Mouse (Mus musculus) neural tube, embryonic 14.5 days (tissue): ENCODE measurements around the gene Gsdma3. TPM values are rescaled to one million over a fixed set of nuclear protein-coding genes. Genes with fewer than 3 reads are reported as not detected.
"Not testable (repeated sequence)": the region's sequence is repeated elsewhere in the genome, so short reads cannot be mapped to it uniquely, and the experiment has no call there.

Source experiments
- ATAC-seq: fragments of 200-750 bp; cut with Nextera tagmentation; 2 replicates; pipeline ENCODE4 v1.8.0; 2017; ENCODE audit warnings: low read depth, mild to moderate bottlenecking, moderate TSS enrichment, moderate library complexity
- H3K27ac ChIP-seq: fragments of 300-500 bp; sonication (generic); 2 replicates; pipeline ENCODE4 v1.5.1; 2014; ENCODE audit warnings: low read depth, mild to moderate bottlenecking, control low read depth, low read length, moderate library complexity, mixed read lengths
- H3K27me3 ChIP-seq: fragments of 300-500 bp; sonication (generic); 2 replicates; pipeline ENCODE4 v1.6.1; 2014; ENCODE audit warnings: low read length; ENCODE audit not compliant: control insufficient read depth, insufficient read depth
- H3K36me3 ChIP-seq: fragments of 300-500 bp; sonication (generic); 2 replicates; pipeline ENCODE4 v1.6.1; 2014; ENCODE audit warnings: low read length, mixed read lengths; ENCODE audit not compliant: control insufficient read depth, insufficient read depth
- H3K4me1 ChIP-seq: fragments of 300-500 bp; sonication (generic); 2 replicates; pipeline ENCODE4 v1.6.1; 2014; ENCODE audit warnings: low read length; ENCODE audit not compliant: control insufficient read depth, insufficient read depth
- H3K4me2 ChIP-seq: fragments of 300-500 bp; sonication (generic); 2 replicates; pipeline ENCODE4 v1.6.1; 2014; ENCODE audit warnings: mild to moderate bottlenecking, low read depth, low read length, control low read depth
- H3K4me3 ChIP-seq: fragments of 300-500 bp; sonication (generic); 2 replicates; pipeline ENCODE4 v1.5.1; 2014; ENCODE audit warnings: low read depth, low read length, control low read depth, mixed read lengths
- H3K9ac ChIP-seq: fragments of 300-500 bp; sonication (generic); replicated peaks from 2 replicates; pipeline ENCODE4 v1.6.1; 2014; ENCODE audit warnings: low read depth, mild to moderate bottlenecking, control low read depth, low read length, mixed read lengths
- H3K9me3 ChIP-seq: fragments of 300-500 bp; sonication (generic); 2 replicates; pipeline ENCODE4 v1.6.1; 2016; ENCODE audit warnings: low read length; ENCODE audit not compliant: control insufficient read depth
- WGBS: fragments of 180-500 bp; shearing (Covaris S2); extraction: QIAGEN DNeasy Blood & Tissue Kit; methylation state at CpG from one replicate; pipeline ENCODE4 v1.1.7; 2014; 5-methylcytosine and 5-hydroxymethylcytosine counted together
- polyA plus RNA-seq: library from polyadenylated mRNA; unstranded; fragments of >200 nt; fragmentation: Nextera tagmentation; extraction: Ambion mirVana; gene quantifications from 2 replicates; pipeline ENCODE4 v1.2.1, GENCODE M21; 2014

The Gsdma3 gene
- polyA plus RNA-seq, 1 experiment from 2014 or later = not detected

DNA sequence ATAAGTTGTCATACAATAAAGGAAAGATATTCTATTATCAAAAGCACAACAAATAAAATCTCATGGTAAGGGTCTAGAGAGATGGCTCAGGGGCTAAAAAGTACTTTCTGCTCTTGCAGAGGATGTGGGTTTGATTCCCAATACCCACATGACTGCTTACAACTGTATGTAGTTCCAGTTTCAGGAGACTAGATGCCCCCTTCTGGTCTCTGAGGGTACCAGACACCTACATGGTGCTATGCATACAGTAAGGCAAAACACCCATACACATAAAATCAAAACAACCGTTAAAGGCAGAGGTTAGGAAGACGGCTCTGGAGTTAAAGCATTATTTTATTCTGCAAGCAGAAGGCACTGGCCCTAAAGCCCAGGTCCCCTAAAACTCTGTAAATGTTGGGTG lies 22.2 kb upstream of the Gsdma3 start:
- 82% methylated on average over 2 of the region's 2 CpGs for WGBS
- no peak overlapping the region for H3K4me3 ChIP-seq
- no peak for ATAC-seq
- H3K27me3 ChIP-seq = no peaks in the 10 kb centered on the region
- H3K4me1 ChIP-seq = no peaks in the 10 kb centered on the region
- no peaks in the 10 kb centered on the region for H3K36me3 ChIP-seq
- H3K9me3 ChIP-seq = no peaks in the 10 kb centered on the region
- H3K4me2 ChIP-seq = no peak overlapping the region
- no peak overlapping the region for H3K9ac ChIP-seq
- no peak overlapping the region for H3K27ac ChIP-seq

DNA sequence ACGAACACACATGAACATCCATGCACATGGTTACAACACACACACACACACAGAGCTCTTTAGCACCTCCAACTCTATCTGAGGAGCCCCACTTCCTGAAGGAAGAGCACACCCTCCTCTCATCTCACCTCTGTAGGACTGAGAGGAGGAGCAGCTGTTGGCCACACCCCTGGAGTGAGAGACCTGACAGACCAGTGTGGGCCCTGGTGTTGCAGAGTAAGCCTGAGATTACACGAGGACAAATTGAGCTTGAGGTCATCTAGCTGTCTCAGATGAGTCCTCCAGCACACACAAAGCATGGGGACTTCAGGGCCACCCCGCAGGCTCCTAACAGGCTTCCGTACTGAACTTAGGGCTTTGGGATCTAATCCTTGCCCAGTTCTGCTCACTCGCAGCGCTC lies 21.2 kb upstream of the Gsdma3 start:
- H3K9ac ChIP-seq = not testable (repeated sequence)
- WGBS = 74% methylated on average over 6 of the region's 6 CpGs

DNA sequence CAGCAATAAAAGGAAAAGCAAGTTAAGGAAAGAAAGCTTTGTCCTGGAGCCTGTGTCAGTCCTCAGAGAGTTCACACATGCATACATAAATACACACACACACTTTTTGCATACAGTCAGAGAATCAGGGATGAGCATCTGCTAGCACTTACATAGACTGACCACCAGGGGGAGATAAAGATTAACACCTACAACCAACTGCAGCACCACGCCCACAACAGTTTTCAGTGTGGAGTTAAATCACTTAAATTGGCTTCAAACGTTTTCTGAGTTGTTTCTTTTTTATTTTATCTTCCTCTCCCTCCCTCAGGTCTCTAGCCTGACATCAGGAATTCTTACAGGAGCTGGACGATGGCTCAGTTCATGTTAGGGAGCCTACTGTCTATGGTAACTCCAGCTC lies 19.4 kb upstream of the Gsdma3 start:
- Histone ChIP-seq H3K9ac (no peak overlapping the region), H3K27me3 (no peaks in the 10 kb centered on the region), H3K36me3 (no peaks in the 10 kb centered on the region), H3K4me1 (no peaks in the 10 kb centered on the region), H3K4me2 (no peak overlapping the region), H3K27ac (no peak overlapping the region), H3K4me3 (no peak overlapping the region), H3K9me3 (no peaks in the 10 kb centered on the region)
- ATAC-seq = no peak
- WGBS = 10% methylated on average over 3 of the region's 3 CpGs

More for the DNA sequence above, 21.2 kb upstream of the Gsdma3 start:
- not testable (repeated sequence) for H3K4me2 ChIP-seq, H3K9me3 ChIP-seq, H3K4me1 ChIP-seq, H3K4me3 ChIP-seq, H3K27me3 ChIP-seq, ATAC-seq, H3K36me3 ChIP-seq, H3K27ac ChIP-seq

DNA sequence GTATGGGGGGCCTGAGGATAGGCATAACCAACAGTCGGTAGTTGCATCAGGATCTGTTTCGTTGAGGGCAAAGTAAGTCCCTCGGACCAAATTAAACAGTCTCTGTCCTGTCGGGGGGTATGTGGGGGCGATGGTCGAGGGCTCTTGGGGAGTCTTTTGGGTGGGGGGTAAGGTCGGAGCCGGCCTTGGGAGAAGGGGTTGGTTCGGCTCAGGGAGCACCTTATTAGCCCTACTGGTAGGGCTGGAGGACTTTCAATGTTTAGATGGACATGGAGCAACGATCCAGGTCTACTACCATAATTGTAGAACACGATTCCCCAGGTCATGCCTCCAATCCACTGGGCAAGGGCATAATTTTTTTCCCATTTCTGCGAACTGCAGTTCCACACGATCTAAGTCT lies 5.4 kb upstream of the Gsdma3 start:
- Histone ChIP-seq H3K4me1 (no peaks in the 10 kb centered on the region), H3K9ac (no peak overlapping the region), H3K4me3 (no peak overlapping the region), H3K36me3 (no peaks in the 10 kb centered on the region), H3K27me3 (no peaks in the 10 kb centered on the region), H3K9me3 (no peaks in the 10 kb centered on the region), H3K27ac (no peak overlapping the region), H3K4me2 (no peak overlapping the region)
- ATAC-seq = no peak
- WGBS = 94% methylated on average over 13 of the region's 13 CpGs

DNA sequence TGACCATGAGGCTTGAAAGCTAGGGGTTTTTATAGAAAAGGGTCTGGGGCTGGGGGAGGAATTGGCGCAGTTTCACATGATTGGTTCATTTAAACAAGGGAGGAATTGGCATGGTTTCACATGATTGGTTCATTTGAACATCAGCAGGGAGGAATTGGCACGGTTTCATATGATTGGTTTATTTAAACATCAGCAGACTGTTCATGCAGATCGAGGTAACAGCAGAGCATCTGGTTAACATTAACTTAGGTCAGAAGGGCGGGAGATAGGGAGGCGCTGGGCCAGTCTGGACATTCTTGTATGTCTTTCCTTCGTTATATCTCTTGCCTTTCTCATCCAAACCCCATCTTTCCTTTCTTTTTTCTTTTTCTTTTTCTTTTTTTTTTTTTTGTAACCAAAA lies 2.2 kb upstream of the Gsdma3 start:
- H3K9ac ChIP-seq, H3K4me2 ChIP-seq, H3K27me3 ChIP-seq, H3K27ac ChIP-seq, H3K4me1 ChIP-seq, H3K4me3 ChIP-seq, H3K9me3 ChIP-seq, ATAC-seq, H3K36me3 ChIP-seq: not testable (repeated sequence)
- WGBS = 82% methylated on average over 6 of the region's 6 CpGs

DNA sequence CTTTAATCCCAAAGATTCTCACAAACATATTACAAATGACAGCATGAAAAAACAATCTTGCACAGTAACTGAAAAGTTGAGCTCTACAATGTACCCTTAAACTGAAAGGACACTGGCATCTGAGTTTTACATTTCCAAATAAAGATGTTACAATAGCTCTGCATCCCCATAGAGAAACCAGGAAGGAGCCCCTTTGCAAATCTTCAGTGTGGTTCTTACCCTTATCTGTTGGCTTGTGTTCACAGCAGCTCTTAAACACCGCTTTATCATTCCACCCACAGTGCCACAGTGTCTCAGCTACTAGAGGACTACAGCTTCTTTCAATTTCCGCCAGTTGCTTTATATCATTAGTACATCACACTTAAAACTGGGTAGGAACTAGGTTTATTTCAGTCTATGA lies 1.8 kb upstream of the Gsdma3 start:
- H3K4me1 ChIP-seq, H3K9me3 ChIP-seq, H3K27ac ChIP-seq, H3K36me3 ChIP-seq, H3K9ac ChIP-seq, ATAC-seq, H3K27me3 ChIP-seq, H3K4me3 ChIP-seq, H3K4me2 ChIP-seq: not testable (repeated sequence)
- WGBS = 93% methylated on average over 2 of the region's 2 CpGs

DNA sequence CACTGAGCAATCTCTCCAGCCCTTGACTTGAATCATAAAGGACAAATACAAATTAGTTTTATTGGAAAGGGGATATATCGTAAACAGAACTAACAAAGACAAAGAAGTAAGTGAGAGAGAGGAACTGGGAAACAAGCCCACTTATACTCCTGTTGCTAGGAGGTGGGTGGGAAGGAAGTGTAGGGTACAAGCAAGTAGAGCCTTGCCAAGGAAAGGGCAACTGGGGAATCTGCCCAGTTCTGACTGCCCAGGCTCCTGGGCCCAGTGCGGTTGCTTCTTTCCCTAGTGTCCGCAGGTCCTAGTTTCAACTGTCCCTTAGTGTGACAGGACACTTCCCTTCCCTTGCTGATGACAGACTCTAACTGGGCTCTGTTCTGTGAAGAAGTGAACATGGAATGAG lies 2.5 kb downstream of the Gsdma3 start:
- no peak for ATAC-seq
- no peak overlapping the region for H3K27ac ChIP-seq
- no peaks in the 10 kb centered on the region for H3K4me1 ChIP-seq
- no peaks in the 10 kb centered on the region for H3K27me3 ChIP-seq
- H3K36me3 ChIP-seq = no peaks in the 10 kb centered on the region
- WGBS = 94% methylated on average over 3 of the region's 3 CpGs
- H3K9me3 ChIP-seq = no peaks in the 10 kb centered on the region
- H3K4me2 ChIP-seq = no peak overlapping the region
- H3K9ac ChIP-seq = no peak overlapping the region
- H3K4me3 ChIP-seq = no peak overlapping the region

DNA sequence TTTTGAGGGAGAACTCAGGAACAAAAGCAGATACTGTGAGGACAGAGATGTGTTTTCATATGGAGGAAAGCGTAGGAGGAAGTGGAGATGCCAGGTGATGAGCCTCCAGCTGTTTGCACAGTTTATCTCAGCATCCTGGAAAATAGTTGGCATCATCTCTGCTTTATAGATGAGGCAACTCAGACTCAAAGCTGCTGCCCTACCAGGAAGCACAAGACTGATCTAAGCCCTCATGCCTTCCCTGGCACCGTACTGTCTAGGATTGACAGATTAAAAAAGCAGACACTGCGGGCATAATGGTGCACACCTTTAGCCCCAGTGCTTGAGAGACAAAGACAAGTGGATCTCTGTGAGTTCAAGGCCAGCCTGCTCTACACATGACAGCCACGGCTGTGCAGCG lies 4.5 kb downstream of the Gsdma3 start:
- Histone ChIP-seq H3K4me3 (no peak overlapping the region), H3K4me2 (no peak overlapping the region), H3K9ac (no peak overlapping the region), H3K36me3 (no peaks in the 10 kb centered on the region), H3K27me3 (no peaks in the 10 kb centered on the region), H3K4me1 (no peaks in the 10 kb centered on the region), H3K9me3 (no peaks in the 10 kb centered on the region), H3K27ac (no peak overlapping the region)
- WGBS = 92% methylated on average over 5 of the region's 5 CpGs
- ATAC-seq = no peak

DNA sequence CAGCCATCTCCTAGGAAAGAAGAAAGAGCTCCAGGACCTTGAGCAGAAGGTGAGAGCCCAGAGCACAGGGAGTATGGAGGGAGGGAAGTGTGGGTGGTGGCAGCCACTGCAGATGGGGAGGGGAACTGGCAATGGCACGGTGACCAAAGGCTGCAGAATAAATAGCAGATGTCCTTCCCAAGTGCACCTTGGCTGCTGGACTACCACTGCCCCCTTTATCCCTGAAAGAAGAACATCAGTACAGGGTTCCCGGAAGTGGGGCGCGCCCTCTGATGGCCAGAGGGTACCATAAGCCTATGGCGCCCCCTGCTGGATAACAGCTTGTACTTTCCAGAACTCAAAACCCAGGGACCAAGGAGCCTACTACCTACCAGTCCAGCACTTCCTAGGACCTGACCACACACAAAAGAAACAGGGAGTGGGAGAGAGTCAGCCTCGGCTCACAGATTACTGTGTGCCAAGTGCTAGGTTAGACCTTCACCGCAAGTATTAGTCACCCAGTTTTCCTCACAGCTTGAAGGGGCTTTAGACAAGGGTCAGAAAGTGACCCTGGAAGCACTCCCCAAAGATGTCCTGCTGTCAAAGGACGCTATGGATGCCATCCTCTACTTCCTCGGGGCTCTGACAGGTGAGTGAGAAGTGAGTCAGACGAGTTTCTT lies 9.3 kb downstream of the Gsdma3 start:
- not testable (repeated sequence) for H3K27ac ChIP-seq, H3K4me3 ChIP-seq, ATAC-seq, H3K27me3 ChIP-seq, H3K9ac ChIP-seq, H3K9me3 ChIP-seq, H3K4me2 ChIP-seq, H3K36me3 ChIP-seq, H3K4me1 ChIP-seq
- WGBS = 43% methylated on average over 10 of the region's 10 CpGs
